8 mouse cellular contexts compared by ENCODE assay signal in the genomic region with DNA sequence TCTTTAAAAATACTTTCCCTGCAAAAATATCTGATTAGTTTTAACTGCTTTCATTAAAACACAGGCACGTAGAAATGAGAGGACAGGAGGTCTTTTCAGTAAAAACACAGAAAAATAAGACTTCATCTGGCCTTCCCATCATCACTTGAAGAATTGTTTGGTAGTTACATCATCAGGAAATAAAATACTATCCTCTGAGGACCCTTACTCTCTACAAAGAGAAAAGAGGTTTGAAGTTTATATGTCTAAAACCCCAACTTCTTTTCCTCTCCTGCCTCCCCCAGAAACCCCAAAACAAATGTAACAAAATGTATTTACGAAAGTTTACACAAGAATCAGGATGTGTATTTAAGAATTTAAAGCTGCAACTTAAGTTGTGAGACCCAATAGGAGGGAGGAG. TPM values are rescaled to one million over a fixed set of nuclear protein-coding genes. Genes with fewer than 3 reads are reported as not detected.
DNase-seq lines count a peak whose midpoint lies in the region; ATAC-seq and TF ChIP-seq lines count a peak whose summit lies in the region.

No protein-coding gene starts in this region.

- 54% methylated on average over 2 of the region's 2 CpGs for WGBS in kidney, postnatal 0 days
- WGBS in embryonic facial prominence, embryonic 11.5 days, result 65% methylated on average over 2 of the region's 2 CpGs
- 71% methylated on average over 2 of the region's 2 CpGs for WGBS in hindbrain, postnatal 0 days
- WGBS in midbrain, postnatal 0 days, result 66% methylated on average over 2 of the region's 2 CpGs

- no peaks in the 10 kb centered on the region for H3K36me3 ChIP-seq in kidney, postnatal 0 days (ENCODE audit: insufficient read depth, low read length)
- no peaks in the 10 kb centered on the region for H3K36me3 ChIP-seq in embryonic facial prominence, embryonic 11.5 days (replicated peaks; ENCODE audit: control insufficient read depth, insufficient read depth, low read depth, low read length)
- H3K36me3 ChIP-seq in hindbrain, postnatal 0 days (ENCODE audit: insufficient read depth, low read length), result no peaks in the 10 kb centered on the region
- no peaks in the 10 kb centered on the region for H3K36me3 ChIP-seq in midbrain, postnatal 0 days (ENCODE audit: insufficient read depth, low read length)

- ATAC-seq in kidney, postnatal 0 days (replicated peaks; ENCODE audit: low FRiP score, low read depth), result no peak
- no peak for ATAC-seq in embryonic facial prominence, embryonic 11.5 days (replicated peaks; ENCODE audit: insufficient number of reproducible peaks, low FRiP score, low TSS enrichment, low read depth)
- ATAC-seq in hindbrain, postnatal 0 days, result no peak
- no peak for ATAC-seq in midbrain, postnatal 0 days (ENCODE audit: low FRiP score)

- no peaks in the 10 kb centered on the region; the same call in none of the 2 replicates for H3K4me1 ChIP-seq in kidney, postnatal 0 days (replicated peaks; ENCODE audit: insufficient read depth, low read length)
- H3K4me1 ChIP-seq in embryonic facial prominence, embryonic 11.5 days (ENCODE audit: control insufficient read depth, insufficient read depth, low read length), result no peaks in the 10 kb centered on the region
- H3K4me1 ChIP-seq in hindbrain, postnatal 0 days (ENCODE audit: insufficient read depth, low read length), result no peaks in the 10 kb centered on the region
- no peaks in the 10 kb centered on the region for H3K4me1 ChIP-seq in midbrain, postnatal 0 days (ENCODE audit: insufficient read depth, low read length)

- H3K9me3 ChIP-seq in kidney, postnatal 0 days (replicated peaks; ENCODE audit: low read length), result no peaks in the 10 kb centered on the region
- H3K9me3 ChIP-seq in embryonic facial prominence, embryonic 11.5 days (replicated peaks; ENCODE audit: control insufficient read depth, low read length), result no peaks in the 10 kb centered on the region
- H3K9me3 ChIP-seq in hindbrain, postnatal 0 days (ENCODE audit: low read length), result no peaks in the 10 kb centered on the region
- H3K9me3 ChIP-seq in midbrain, postnatal 0 days (ENCODE audit: low read length), result no peaks in the 10 kb centered on the region

- DNase-seq in kidney, postnatal 0 days (ENCODE audit: low spot score), result no peak
- no peak for DNase-seq in kidney, adult 18-20 months
- no peak for DNase-seq in embryonic facial prominence, embryonic 11.5 days (ENCODE audit: low spot score)
- DNase-seq in hindbrain, postnatal 0 days (ENCODE audit: low spot score), result no peak
- no peak for DNase-seq in midbrain, postnatal 0 days (ENCODE audit: low spot score)
- DNase-seq in frontal cortex, postnatal 36 days (ENCODE audit: low spot score in 2 of 2), result no peak
- no peak for DNase-seq in ovary, postnatal 14 days (ENCODE audit: low spot score)
- DNase-seq in layer of hippocampus, postnatal 25 days (ENCODE audit: extremely low spot score in 1 of 2, low spot score in 1 of 2), result no peak

- peak overlapping the region; percentile 94 for H3K9ac ChIP-seq in kidney, postnatal 0 days (ENCODE audit: low read depth, low read length)
- H3K9ac ChIP-seq in embryonic facial prominence, embryonic 11.5 days (replicated peaks; ENCODE audit: low read length), result peak overlapping the region; percentile 94
- H3K9ac ChIP-seq in hindbrain, postnatal 0 days (replicated peaks; ENCODE audit: low read length), result peak overlapping the region; percentile 58
- H3K9ac ChIP-seq in midbrain, postnatal 0 days (replicated peaks; ENCODE audit: low read length, poor library complexity, severe bottlenecking), result peak overlapping the region; percentile 74

- H3K4me3 ChIP-seq in kidney, postnatal 0 days (replicated peaks; ENCODE audit: low read depth, low read length), result peak overlapping the region; percentile 78
- peak overlapping the region; percentile 68 for H3K4me3 ChIP-seq in embryonic facial prominence, embryonic 11.5 days (ENCODE audit: low read depth, low read length)
- peak overlapping the region; percentile 72 for H3K4me3 ChIP-seq in hindbrain, postnatal 0 days (ENCODE audit: low read length)
- peak overlapping the region; percentile 72 for H3K4me3 ChIP-seq in midbrain, postnatal 0 days (ENCODE audit: low read depth, low read length)

- no peak overlapping the region for H3K27ac ChIP-seq in kidney, postnatal 0 days
- no peak overlapping the region for H3K27ac ChIP-seq in embryonic facial prominence, embryonic 11.5 days (replicated peaks; ENCODE audit: low read depth, low read length)
- H3K27ac ChIP-seq in hindbrain, postnatal 0 days, result no peak overlapping the region
- no peak overlapping the region for H3K27ac ChIP-seq in midbrain, postnatal 0 days (ENCODE audit: low read depth, low read length)

- no peaks in the 10 kb centered on the region for H3K27me3 ChIP-seq in kidney, postnatal 0 days (ENCODE audit: insufficient read depth, low read length)
- no peaks in the 10 kb centered on the region for H3K27me3 ChIP-seq in embryonic facial prominence, embryonic 11.5 days (ENCODE audit: control insufficient read depth, insufficient read depth, low read length)
- H3K27me3 ChIP-seq in hindbrain, postnatal 0 days (ENCODE audit: insufficient read depth, low read length), result no peaks in the 10 kb centered on the region
- 0 out of 2 replicates have a peak, but pooled peaks cover 3% of the 10 kb centered on the region for H3K27me3 ChIP-seq in midbrain, postnatal 0 days (ENCODE audit: insufficient read depth, low read length)

- TF ChIP-seq CTCF in kidney, postnatal 0 days (IDR thresholded peaks at IDR 0.05; ENCODE audit: low read depth), result no peak
- TF ChIP-seq CTCF in hindbrain, postnatal 0 days (IDR thresholded peaks at IDR 0.05; ENCODE audit: low read depth), result no peak
- TF ChIP-seq CTCF in midbrain, postnatal 0 days (IDR thresholded peaks at IDR 0.05), result no peak

- H3K4me2 ChIP-seq in kidney, postnatal 0 days (ENCODE audit: low read length), result peak overlapping the region; percentile 85
- peak overlapping the region; percentile 85 for H3K4me2 ChIP-seq in embryonic facial prominence, embryonic 11.5 days (ENCODE audit: low read depth, low read length)
- peak overlapping the region; percentile 96 for H3K4me2 ChIP-seq in hindbrain, postnatal 0 days (ENCODE audit: low read depth, low read length)
- H3K4me2 ChIP-seq in midbrain, postnatal 0 days (ENCODE audit: low read depth, low read length, poor library complexity, severe bottlenecking), result peak overlapping the region; percentile 98

RNA-seq across cellular contexts. Expression of a gene that starts 58.1 kb away (rescaled TPM):
- polyA plus RNA-seq in kidney, postnatal 0 days (2015; fragmentation: Nextera tagmentation; extraction: Ambion mirVana), result 50.4 and 50.5 TPM in 2 replicates
- 55.9 and 59.0 TPM in 2 replicates for polyA plus RNA-seq in embryonic facial prominence, embryonic 11.5 days (2014; fragmentation: Nextera tagmentation; extraction: Ambion mirVana)
- 8.6 and 17.7 TPM in 2 replicates for total RNA-seq in hindbrain, postnatal 0 days (2014; rRNA removed)
- polyA plus RNA-seq in hindbrain, postnatal 0 days (2015; fragmentation: Nextera tagmentation; extraction: Ambion mirVana), result 42.5 and 43.4 TPM in 2 replicates
- 14.7 and 23.9 TPM in 2 replicates for total RNA-seq in midbrain, postnatal 0 days (2014; rRNA removed)
- polyA plus RNA-seq in midbrain, postnatal 0 days (2015; fragmentation: Nextera tagmentation; extraction: Ambion mirVana), result 41.3 and 43.4 TPM in 2 replicates
- 10 to 100 TPM; 13.5 to 17.0 TPM for total RNA-seq in layer of hippocampus, postnatal 25 days (2021)
